Mouse (Mus musculus): Measurements from ENCODE around the gene Foxd2. TPM values are rescaled to one million over a fixed set of nuclear protein-coding genes. Genes with fewer than 3 reads are reported as not detected.

Gene Foxd2
- total RNA-seq, 2 experiments from 2014 or later: 0.24 to 0.39 TPM

DNA sequence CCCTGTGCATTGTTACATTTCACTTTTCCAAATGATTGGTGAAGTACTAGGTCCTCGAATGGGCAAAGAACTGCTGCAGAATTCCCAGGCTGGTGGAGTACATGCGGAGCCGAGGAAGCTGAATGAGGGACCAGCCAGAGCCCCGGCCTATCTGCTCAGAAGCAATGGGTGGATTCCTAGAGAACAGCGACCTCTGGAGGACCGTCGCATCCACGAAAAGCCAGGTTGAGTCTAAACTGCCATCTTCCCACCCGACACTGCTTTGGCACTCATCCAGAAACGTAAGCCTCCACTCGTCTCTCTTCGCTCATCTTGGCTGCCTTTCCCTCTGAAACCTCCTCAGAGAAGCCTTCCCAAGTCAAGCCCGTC is 4.9 kb upstream of the Foxd2 start:
- intact Hi-C loops (cut with DNase I): loop anchor here (5.0 kb wide), 1 partner anchor 74 kb away; the partner anchor contains the start of gene Cmpk1
- DNase-seq: peak; percentile 32 to 50

GRCm38 (mm10) chr4:114912705-114913593 is 4.3 kb upstream of the Foxd2 start:
- intact Hi-C loops (cut with DNase I): loop anchor here (5.0 kb wide), 1 partner anchor 74 kb away; the partner anchor contains the start of gene Cmpk1
- DNase-seq: no peak

GRCm38 (mm10) chr4:114909602-114910484 is 1.2 kb upstream of the Foxd2 start:
- peak in 1 of 2 experiments; percentile 44 for DNase-seq
- intact Hi-C loops (cut with DNase I): loop anchor here (2.0 to 5.0 kb wide), 2 partner anchors 77 to 243 kb away; partner anchors contain the start of gene Cmpk1

DNA sequence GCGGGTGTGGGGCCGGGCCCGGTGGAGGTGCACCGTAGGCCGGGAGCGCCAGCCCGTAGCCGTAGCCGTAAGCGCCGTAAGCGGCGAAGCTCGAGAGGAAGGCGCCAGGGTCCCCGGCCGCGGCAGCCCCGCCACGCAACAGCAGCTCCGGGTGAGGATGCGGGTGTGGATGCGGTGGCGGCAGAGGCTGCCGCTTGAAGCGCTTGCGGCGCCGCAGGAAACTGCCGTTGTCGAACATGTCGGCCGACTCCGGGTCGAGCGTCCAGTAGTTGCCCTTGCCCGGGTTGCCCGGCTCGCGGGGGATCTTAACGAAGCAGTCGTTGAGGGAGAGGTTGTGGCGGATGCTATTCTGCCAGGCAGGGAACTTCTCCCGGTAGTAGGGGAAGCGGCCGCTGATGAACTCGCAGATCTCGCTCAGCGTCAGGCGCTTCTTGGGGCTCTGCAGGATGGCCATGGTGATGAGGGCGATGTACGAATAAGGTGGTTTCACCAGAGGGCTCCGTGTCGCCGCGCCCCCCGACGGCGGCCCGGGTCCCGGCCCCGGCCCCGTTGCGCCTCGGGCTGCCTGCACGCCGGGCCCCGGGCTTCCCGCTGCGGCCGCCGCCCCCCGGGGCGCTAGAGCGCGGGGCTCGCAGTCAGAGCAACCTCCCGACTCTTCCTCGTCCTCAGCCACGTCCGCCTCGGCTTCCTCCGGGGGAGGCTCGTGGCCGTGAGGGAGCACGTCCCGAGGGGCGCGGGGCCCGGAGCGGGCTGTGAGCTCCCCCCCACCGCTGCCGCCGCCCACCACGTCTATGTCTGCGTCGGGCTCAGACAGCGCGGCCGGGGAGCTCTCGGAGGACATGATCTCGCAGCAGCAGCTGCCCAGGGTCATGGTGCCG is 483 bp downstream of the Foxd2 start:
- intact Hi-C loops (cut with DNase I): loop anchor here (2.0 kb wide), 1 partner anchor 241 kb away; no protein-coding TSS in a partner anchor
- peak; percentile 45 to 54 for DNase-seq

- no peak for DNase-seq
- intact Hi-C loops (cut with DNase I): no loop called here
Measured at GRCm38 (mm10) chr4:114907056-114907917, 1.4 kb downstream of the Foxd2 start.

- DNase-seq: no peak
- intact Hi-C loops (cut with DNase I): no loop called here
Measured at GRCm38 (mm10) chr4:114905969-114906680, 2.5 kb downstream of the Foxd2 start.

DNA sequence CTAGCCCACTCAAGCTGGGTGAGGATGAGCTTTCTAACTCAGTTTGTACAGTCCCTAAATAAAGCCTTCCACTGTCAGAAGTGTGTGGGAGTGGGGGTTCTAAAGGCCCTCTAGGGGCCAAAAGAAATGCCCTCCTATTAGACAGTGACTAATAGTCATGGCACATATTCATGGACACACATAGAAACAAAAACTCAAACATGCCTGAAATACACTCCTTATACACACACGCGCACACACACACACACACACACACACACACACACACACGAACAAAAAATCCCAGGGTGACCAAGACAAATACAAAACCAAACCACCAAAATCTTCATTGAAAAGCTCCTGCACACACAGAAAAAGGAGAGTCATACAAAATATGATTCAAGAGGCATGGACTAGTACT is 3.2 kb downstream of the Foxd2 start:
- no peak for DNase-seq
- intact Hi-C loops (cut with DNase I): no loop called here

DNA sequence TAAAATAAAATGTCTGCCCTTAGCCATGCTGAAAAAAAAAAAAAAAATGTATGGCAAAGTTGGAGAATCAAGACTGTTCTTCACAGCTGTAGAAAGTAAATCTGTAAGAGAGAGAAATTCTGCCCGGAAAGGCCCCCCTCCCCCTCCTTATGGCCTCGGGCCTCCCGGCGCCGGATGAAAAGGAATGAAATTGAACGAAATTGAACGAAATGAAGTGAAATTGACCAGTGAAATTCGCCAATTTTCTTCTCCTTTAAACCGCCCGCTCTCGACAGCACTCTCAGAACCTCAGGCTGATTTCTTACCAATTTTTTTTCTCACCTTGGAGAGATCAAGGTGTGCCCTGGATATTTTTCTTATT is 5.3 kb downstream of the Foxd2 start:
- no peak for DNase-seq
- intact Hi-C loops (cut with DNase I): loop anchor here (5.0 kb wide), 1 partner anchor 154 kb away; the partner anchor contains the start of gene Tal1

DNA sequence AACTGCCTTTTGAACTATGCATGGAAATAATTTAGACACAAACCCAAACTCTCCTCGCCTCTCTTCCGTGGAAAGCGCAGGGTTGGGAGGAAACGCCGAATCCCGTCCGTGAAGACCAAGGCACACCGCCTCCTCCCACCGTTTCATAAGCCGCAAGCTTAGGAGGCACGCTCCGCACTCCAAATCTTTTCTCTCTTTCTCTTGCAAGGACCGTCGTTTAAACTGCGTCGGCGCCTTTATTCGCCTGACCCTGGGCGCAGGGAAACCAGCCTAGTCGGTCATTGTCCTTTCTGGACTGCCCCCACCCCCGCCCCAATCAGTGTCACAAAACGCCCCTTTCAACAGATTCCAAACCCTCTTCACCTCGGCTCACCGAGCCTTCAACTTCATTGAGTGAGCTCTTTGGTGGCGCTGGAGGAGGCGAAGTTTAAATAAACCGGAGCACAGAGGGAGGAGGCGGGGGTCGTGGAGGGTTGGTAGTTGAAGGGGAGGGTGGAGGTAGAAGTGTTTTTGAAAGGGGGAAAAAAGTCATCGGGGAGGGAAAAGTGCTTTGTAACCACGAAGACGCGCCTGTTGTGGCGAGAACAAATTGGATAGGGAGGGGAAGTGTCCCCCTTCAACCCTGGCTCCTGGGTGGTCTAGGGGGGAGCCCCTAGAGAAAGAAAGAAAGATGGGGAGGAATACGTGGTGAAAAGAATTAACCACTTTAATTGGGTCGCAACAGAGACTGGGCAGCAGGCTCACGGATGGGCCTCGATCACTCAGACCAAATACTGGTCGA is 5.8 kb downstream of the Foxd2 start:
- DNase-seq: no peak
- intact Hi-C loops (cut with DNase I): loop anchor here (5.0 kb wide), 1 partner anchor 154 kb away; the partner anchor contains the start of gene Tal1

GRCm38 (mm10) chr4:114901643-114902351 is 6.9 kb downstream of the Foxd2 start:
- peak in 1 of 2 experiments; percentile 28 for DNase-seq
- intact Hi-C loops (cut with DNase I): loop anchor here (5.0 kb wide), 1 partner anchor 156 kb away; the partner anchor contains the start of gene Tal1

DNA sequence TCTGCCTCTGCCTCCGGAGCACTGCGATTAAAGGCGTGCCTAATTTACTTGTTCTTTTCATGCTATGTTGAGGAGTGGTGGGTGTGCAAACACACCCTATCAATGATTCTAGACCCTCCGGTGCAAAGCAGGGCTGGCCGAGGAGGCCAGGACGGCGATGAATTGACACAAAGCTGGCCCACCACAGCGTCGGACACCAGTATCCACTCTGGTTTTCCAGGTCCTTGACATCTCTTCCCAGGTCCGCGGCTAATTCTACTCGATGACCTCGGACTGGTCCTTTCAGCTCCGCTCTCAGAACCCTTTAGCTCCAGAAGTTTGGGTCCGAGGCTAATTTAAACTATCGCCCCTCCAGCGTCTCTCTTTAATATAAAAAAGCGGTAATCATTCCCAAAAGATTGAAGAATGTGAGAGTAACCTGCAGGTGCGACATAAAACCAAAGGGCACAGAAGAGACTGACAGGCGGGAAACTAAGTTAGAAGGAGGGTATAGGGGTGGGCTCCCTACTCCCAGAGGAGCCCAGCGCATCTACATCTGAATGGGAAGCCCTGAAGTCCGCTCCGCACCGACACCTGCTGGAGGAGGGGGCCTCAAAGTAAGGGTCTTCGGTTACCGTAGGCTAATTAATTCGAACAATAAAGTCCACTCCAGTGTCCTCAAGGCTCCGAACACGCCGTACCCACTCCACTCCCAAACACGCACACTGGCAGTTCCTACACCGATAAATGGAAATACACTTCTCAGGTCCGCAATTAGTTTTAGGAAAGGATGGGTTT is 7.6 kb downstream of the Foxd2 start:
- DNase-seq: no peak
- intact Hi-C loops (cut with DNase I): loop anchor here (5.0 kb wide), 1 partner anchor 156 kb away; the partner anchor contains the start of gene Tal1

DNA sequence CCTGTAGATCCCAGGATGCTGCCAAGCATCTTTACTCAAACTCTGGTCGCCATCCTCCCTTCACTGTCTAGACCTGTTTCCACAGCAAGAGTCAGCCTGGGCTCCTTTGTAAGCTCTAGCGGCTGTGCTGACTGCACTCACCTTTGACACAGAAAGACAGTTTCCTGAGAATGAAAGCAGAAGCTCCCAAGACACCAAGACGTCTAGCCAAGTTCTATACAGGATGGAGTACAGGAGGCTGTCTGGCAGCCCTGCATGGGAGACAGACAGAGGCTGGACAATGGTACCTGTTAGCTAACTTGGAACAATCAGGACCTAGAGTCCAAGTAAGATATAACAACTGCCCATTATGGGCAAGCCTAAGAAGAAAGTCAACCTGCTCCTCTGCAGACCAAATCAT is 8.8 kb downstream of the Foxd2 start:
- intact Hi-C loops (cut with DNase I): loop anchor here (5.0 kb wide), 1 partner anchor 157 kb away; the partner anchor contains the start of gene Tal1
- DNase-seq: no peak

GRCm38 (mm10) chr4:114897853-114898252 is 10.8 kb downstream of the Foxd2 start:
- DNase-seq: peak in 1 of 2 experiments; percentile 11
- intact Hi-C loops (cut with DNase I): no loop called here

DNA sequence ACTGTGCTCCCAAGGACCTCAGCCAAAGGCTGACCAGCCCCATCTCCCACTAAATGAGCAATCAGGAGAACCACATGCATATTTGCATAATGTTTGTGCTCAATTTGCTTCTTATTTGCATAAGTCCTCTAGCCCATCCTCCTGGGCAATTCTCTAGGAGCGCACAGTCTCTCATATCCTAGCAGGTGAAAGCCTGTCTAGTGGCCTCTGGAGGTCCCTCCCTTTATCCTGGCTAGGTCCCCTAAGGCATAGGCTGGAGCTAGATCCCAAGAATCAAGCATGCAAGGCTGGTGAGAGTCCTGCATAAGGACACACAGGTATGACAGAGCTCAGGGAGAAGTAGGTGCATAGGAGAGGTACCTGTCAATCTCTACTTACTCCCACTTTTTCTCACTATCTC is 26.4 kb downstream of the Foxd2 start:
- intact Hi-C loops (cut with DNase I): no loop called here

GRCm38 (mm10) chr4:114876441-114876972 is 32.2 kb downstream of the Foxd2 start:
- intact Hi-C loops (cut with DNase I): no loop called here
- DNase-seq: no peak

More for the DNA sequence above, 26.4 kb downstream of the Foxd2 start:
- DNase-seq: no peak

All from heart, postnatal 36 days (tissue).